Mouse (Mus musculus) olfactory bulb, adult 2 months (tissue): ENCODE measurements around the gene Gabbr1.

Experiments used
- CTCF ChIP-seq: fragments of 200-500 bp; IDR thresholded peaks from 2 replicates; pipeline ENCODE4 v1.5.1; 2012; ENCODE audit warnings: low read depth, mild to moderate bottlenecking, low read length, moderate library complexity; ENCODE audit not compliant: insufficient read depth
- POLR2A ChIP-seq: fragments of 200-500 bp; IDR thresholded peaks from 2 replicates; pipeline ENCODE4 v1.6.1; 2012; ENCODE audit warnings: mild to moderate bottlenecking, low read depth, low read length, moderate library complexity; ENCODE audit not compliant: insufficient read depth

- TF ChIP-seq POLR2A = no peak
- TF ChIP-seq CTCF = peak; percentile 64
These were observed 4.0 kb downstream of the Gabbr1 start for GRCm38 (mm10) chr17:37049570-37050310.
